Mouse (Mus musculus) embryonic fibroblast, embryonic 13.5 days (primary cell): ENCODE measurements around the gene Panx1. TPM values are rescaled to one million over a fixed set of nuclear protein-coding genes. Genes with fewer than 3 reads are reported as not detected.

ENCODE experiments used
- H3K27ac ChIP-seq: 2 replicates; pipeline ENCODE4 v1.5.1; 2012; ENCODE audit warnings: low read length, control low read depth, inconsistent platforms; ENCODE audit not compliant: insufficient read depth
- H3K4me1 ChIP-seq: 2 replicates; pipeline ENCODE4 v1.6.1; 2011; ENCODE audit warnings: low read length; ENCODE audit not compliant: control insufficient read depth, insufficient read depth
- H3K4me3 ChIP-seq: 2 replicates; pipeline ENCODE4 v1.5.1; 2011; ENCODE audit warnings: mild to moderate bottlenecking, control low read depth, low read length; ENCODE audit not compliant: insufficient read depth
- CTCF ChIP-seq: IDR thresholded peaks from 2 replicates; pipeline ENCODE4 v1.5.1; 2011; ENCODE audit warnings: mild to moderate bottlenecking, control low read depth, low read length, moderate library complexity, borderline replicate concordance; ENCODE audit not compliant: insufficient read depth
- POLR2A ChIP-seq: IDR thresholded peaks from 2 replicates; pipeline ENCODE4 v1.6.1; 2011; ENCODE audit warnings: low read depth, mild to moderate bottlenecking, control low read depth, low read length, moderate library complexity
- polyA plus RNA-seq: library from polyadenylated mRNA; stranded (reverse); fragments of >200 nt; gene quantifications from 2 replicates; pipeline ENCODE4 v1.2.4, GENCODE M21; 2011; ENCODE audit warnings: low read depth; ENCODE audit not compliant: missing spikeins, insufficient read length

Panx1 gene
- polyA plus RNA-seq, 1 experiment, result 21.1 TPM

- no peak for TF ChIP-seq POLR2A
- no peak for TF ChIP-seq CTCF
- no peak overlapping the region for H3K27ac ChIP-seq
- no peak overlapping the region for H3K4me3 ChIP-seq
- H3K4me1 ChIP-seq, result no peaks in the 10 kb centered on the region
Measured at GRCm38 (mm10) chr9:14981539-14982155, 63.6 kb downstream of the Panx1 start.

GRCm38 (mm10) chr9:14974251-14975232 is 70.7 kb downstream of the Panx1 start:
- Histone ChIP-seq H3K27ac (no peak overlapping the region), H3K4me1 (no peaks in the 10 kb centered on the region), H3K4me3 (no peak overlapping the region)
- TF ChIP-seq CTCF, result no peak
- TF ChIP-seq POLR2A, result no peak

DNA sequence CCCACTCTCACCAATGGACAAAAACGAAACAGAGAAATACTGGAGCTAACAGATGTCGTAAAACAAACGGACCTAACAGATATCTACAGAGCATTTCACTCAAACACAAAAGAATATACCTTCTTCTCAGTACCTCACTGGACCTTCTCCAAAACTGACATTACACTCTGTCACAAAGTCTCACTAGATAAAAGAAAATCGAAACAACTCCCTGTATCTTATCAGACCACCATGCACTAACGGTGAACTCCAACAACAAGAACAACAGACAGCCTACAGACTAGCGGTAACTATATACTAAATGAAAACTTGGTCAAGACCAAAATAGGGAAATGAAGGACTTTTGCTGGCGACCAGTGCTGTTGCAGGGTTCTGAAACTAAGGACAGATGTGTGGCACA is 71.5 kb downstream of the Panx1 start:
- Histone ChIP-seq H3K4me3 (no peak overlapping the region), H3K27ac (no peak overlapping the region), H3K4me1 (no peaks in the 10 kb centered on the region)
- TF ChIP-seq POLR2A (no peak), CTCF (no peak)

DNA sequence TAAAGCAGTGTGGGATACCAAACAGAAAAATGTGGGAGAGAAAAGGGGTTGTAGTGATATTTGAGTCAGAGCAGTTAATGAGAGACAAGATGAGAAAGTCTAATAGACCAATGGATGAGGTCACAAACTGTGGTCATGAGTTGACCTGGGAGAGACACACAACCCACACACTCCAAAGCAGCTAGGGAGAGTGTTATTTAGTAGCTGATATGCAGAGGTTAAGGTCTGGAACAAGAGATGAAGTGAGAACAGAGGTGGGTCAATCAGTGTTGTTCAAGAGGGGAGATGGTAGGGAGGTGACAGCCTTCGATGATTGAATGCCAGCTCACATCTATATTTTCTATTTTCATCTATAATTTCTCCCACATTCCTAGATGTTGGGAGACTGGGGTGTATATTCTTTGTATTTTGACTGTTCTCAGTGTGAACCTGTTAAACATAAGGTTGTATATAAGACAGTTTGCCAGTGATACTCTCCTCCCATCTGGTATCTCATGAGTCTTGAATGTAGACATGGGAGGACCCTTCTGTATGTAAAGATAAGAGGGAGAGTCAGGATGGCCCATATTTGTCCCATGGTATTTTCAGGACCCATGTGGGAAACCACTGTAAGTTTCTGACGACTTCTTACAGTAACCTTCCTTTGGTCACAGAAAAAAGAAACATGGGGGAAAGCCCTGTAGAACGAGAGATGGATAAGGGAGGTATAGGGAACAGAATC is 74.3 kb downstream of the Panx1 start:
- no peak for TF ChIP-seq CTCF
- no peak for TF ChIP-seq POLR2A
- Histone ChIP-seq H3K27ac (no peak overlapping the region), H3K4me1 (no peaks in the 10 kb centered on the region), H3K4me3 (no peak overlapping the region)

- Histone ChIP-seq H3K4me3 (no peak overlapping the region), H3K27ac (no peak overlapping the region), H3K4me1 (no peaks in the 10 kb centered on the region)
- TF ChIP-seq CTCF (no peak), POLR2A (no peak)
Measured at GRCm38 (mm10) chr9:14970211-14970610, 75.1 kb downstream of the Panx1 start.

DNA sequence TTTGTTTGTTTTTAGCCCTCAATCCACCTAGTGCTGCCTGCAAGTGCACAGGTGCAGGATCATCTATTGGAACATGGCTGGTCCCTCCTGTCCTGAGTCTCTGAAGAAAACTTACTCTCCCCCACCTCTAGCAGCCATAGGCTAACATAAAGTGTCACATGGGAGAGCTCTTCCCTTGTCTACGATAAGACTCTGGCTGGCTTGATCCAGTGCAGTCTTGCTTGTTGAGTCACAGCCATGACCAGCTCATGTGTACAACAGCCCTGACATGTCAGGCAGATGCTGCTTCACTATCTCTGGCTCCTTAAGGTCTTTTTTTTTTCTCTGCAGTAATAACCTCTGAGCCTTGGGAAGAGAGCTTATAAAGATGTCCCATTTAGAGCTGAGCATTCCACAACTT is 77.7 kb downstream of the Panx1 start:
- no peak for TF ChIP-seq POLR2A
- TF ChIP-seq CTCF, result no peak
- no peak overlapping the region for H3K4me3 ChIP-seq
- H3K4me1 ChIP-seq, result no peaks in the 10 kb centered on the region
- no peak overlapping the region for H3K27ac ChIP-seq

- TF ChIP-seq CTCF, result no peak
- TF ChIP-seq POLR2A, result no peak
- no peaks in the 10 kb centered on the region for H3K4me1 ChIP-seq
- H3K27ac ChIP-seq, result no peak overlapping the region
- H3K4me3 ChIP-seq, result no peak overlapping the region
Measured at GRCm38 (mm10) chr9:14966787-14967186, 78.5 kb downstream of the Panx1 start.

DNA sequence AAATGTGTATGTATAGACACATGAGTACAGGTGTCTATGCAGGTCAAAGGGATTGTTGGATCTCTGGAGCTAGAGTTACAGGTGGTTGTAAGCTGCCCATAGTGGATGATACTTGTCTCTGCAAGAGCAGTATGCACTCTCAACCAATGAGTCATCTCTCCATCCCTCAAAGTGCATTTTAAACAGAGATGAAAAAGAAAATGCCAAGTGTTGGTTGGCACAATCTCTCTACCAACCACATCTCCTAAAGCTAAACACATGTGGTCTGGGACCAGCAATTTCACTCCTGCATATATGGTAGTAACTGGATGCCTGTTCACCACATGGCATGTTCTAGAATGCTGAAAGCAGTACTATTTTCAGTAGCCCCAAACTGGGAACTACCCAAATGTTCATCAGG is 79.9 kb downstream of the Panx1 start:
- H3K4me3 ChIP-seq, result no peak overlapping the region
- no peaks in the 10 kb centered on the region for H3K4me1 ChIP-seq
- TF ChIP-seq CTCF (no peak), POLR2A (no peak)
- no peak overlapping the region for H3K27ac ChIP-seq

- H3K27ac ChIP-seq, result no peak overlapping the region
Measured at GRCm38 (mm10) chr9:14962769-14963168, 82.5 kb downstream of the Panx1 start.

GRCm38 (mm10) chr9:14954659-14955058 is 90.6 kb downstream of the Panx1 start:
- Histone ChIP-seq H3K4me1 (no peaks in the 10 kb centered on the region), H3K4me3 (no peak overlapping the region), H3K27ac (no peak overlapping the region)
- no peak for TF ChIP-seq POLR2A
- TF ChIP-seq CTCF, result no peak

More at GRCm38 (mm10) chr9:14962769-14963168, 82.5 kb downstream of the Panx1 start:
- H3K4me3 ChIP-seq, result no peak overlapping the region
- no peaks in the 10 kb centered on the region for H3K4me1 ChIP-seq
- TF ChIP-seq CTCF (no peak), POLR2A (no peak)

Other genes with a start within 250 kb of the Panx1 start
- not detected in 2 replicates for gene Gpr83, start 185.3 kb downstream of the Panx1 start, polyA plus RNA-seq
- not detected in 2 replicates for gene Izumo1r, start 141.5 kb downstream of the Panx1 start, polyA plus RNA-seq
- not detected in 2 replicates for gene Hephl1, start 66.6 kb upstream of the Panx1 start, polyA plus RNA-seq
- gene Vstm5, start 193.6 kb upstream of the Panx1 start, polyA plus RNA-seq, result 3.6 and 4.1 TPM in 2 replicates
- gene Med17, start 234.5 kb upstream of the Panx1 start, polyA plus RNA-seq, result 45.7 and 49.6 TPM in 2 replicates